Mouse (Mus musculus) duodenum, adult 2 months (tissue): ENCODE results near the gene N4bp1. TPM values are rescaled to one million over a fixed set of nuclear protein-coding genes. Genes with fewer than 3 reads are reported as not detected.

Experiments
- polyA plus RNA-seq: library from polyadenylated mRNA; depleted of rRNA; stranded (reverse); fragments of >200 nt; gene quantifications from 2 replicates; pipeline ENCODE4 v1.2.3, GENCODE M21; 2012; ENCODE audit warnings: low replicate concordance; rRNA removed

The N4bp1 gene
- 14.8 and 17.5 TPM in 2 replicates for polyA plus RNA-seq

GRCm38 (mm10) chr8:86884489-86885463 is at the start of gene N4bp1:
Gene N4bp1, minus strand, starts transcription at chr8:86885258.

Other genes starting within 250 kb of the N4bp1 start
- 3.2 and 11.6 TPM in 2 replicates for gene Gm10638, start 139.6 kb downstream of the N4bp1 start, polyA plus RNA-seq
- 11.6 and 12.9 TPM in 2 replicates for gene Siah1a, start 139.3 kb downstream of the N4bp1 start, polyA plus RNA-seq